Mouse (Mus musculus) lung, embryonic 15.5 days (tissue): ENCODE data around the gene Dvl1. TPM values are rescaled to one million over a fixed set of nuclear protein-coding genes. Genes with fewer than 3 reads are reported as not detected.

Source experiments
- ATAC-seq: fragments of 200-750 bp; cut with Nextera tagmentation; 2 replicates; pipeline ENCODE4 v1.8.0; 2017; ENCODE audit warnings: moderate number of reproducible peaks, borderline replicate concordance; ENCODE audit not compliant: low FRiP score, low TSS enrichment; ENCODE audit errors: extremely low read depth
- H3K27ac ChIP-seq: fragments of 300-500 bp; sonication (generic); 2 replicates; pipeline ENCODE4 v1.5.1; 2015; ENCODE audit warnings: moderate library complexity, mild to moderate bottlenecking, inconsistent platforms
- H3K27me3 ChIP-seq: fragments of 300-500 bp; sonication (generic); 2 replicates; pipeline ENCODE4 v1.6.1; 2015; ENCODE audit warnings: inconsistent platforms
- H3K36me3 ChIP-seq: fragments of 300-500 bp; sonication (generic); 2 replicates; pipeline ENCODE4 v1.6.1; 2015; ENCODE audit warnings: inconsistent platforms
- H3K4me1 ChIP-seq: fragments of 300-500 bp; sonication (generic); 2 replicates; pipeline ENCODE4 v1.6.1; 2015; ENCODE audit warnings: inconsistent platforms
- H3K4me2 ChIP-seq: fragments of 300-500 bp; sonication (generic); 2 replicates; pipeline ENCODE4 v1.6.1; 2015; ENCODE audit warnings: inconsistent platforms, mild to moderate bottlenecking, moderate library complexity
- H3K4me3 ChIP-seq: fragments of 300-500 bp; sonication (generic); 2 replicates; pipeline ENCODE4 v1.5.1; 2015; ENCODE audit warnings: mild to moderate bottlenecking, inconsistent platforms
- H3K9ac ChIP-seq: fragments of 300-500 bp; sonication (generic); 2 replicates; pipeline ENCODE4 v1.6.1; 2015; ENCODE audit warnings: inconsistent platforms
- H3K9me3 ChIP-seq: fragments of 300-500 bp; sonication (generic); 2 replicates; pipeline ENCODE4 v1.6.1; 2016; ENCODE audit warnings: inconsistent platforms
- WGBS: fragments of 180-500 bp; shearing (Covaris S2); methylation state at CpG from one replicate; pipeline ENCODE4 v1.1.7; 2015; 5-methylcytosine and 5-hydroxymethylcytosine counted together
- polyA plus RNA-seq: library from polyadenylated mRNA; unstranded; fragments of >200 nt; fragmentation: Nextera tagmentation; extraction: Ambion mirVana; gene quantifications from 2 replicates; pipeline ENCODE4 v1.2.1, GENCODE M21; 2015

Dvl1 gene
- polyA plus RNA-seq, 1 experiment from 2014 or later: 14.0 TPM

DNA sequence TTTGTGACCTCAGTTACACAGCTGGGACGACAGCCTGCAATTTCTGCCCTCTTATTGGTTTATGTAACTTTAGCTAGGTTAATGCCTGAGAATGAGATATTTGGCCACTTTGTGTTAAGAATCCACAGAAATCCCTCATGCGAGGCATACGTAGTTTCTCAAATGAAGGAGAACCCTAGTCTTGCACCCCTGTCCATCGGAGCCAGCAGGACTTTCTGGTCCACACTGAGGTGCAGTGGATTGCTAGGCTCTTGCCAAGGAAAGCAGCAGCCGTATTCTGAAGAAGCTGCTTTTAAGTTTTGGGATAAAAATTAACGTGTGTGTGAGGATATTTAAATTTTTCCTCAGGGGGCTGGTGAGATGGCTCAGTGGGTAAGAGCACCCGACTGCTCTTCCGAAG lies 16.6 kb upstream of the Dvl1 start:
- H3K9ac ChIP-seq: no peak overlapping the region
- H3K9me3 ChIP-seq: no peaks in the 10 kb centered on the region
- WGBS: 49% methylated on average over 8 of the region's 8 CpGs
- H3K27me3 ChIP-seq: no peaks in the 10 kb centered on the region
- peak overlapping the region; percentile 92; the same call in 1 of the 2 replicates for H3K27ac ChIP-seq
- peak overlapping the region; percentile 85 for H3K4me3 ChIP-seq
- peak overlapping the region; percentile 93 for H3K4me2 ChIP-seq
- peaks cover 28% of the 10 kb centered on the region for H3K4me1 ChIP-seq
- peaks cover 28% of the 10 kb centered on the region for H3K36me3 ChIP-seq
- ATAC-seq: no peak

GRCm38 (mm10) chr4:155831205-155831766 lies 15.9 kb upstream of the Dvl1 start, which contains the start of gene Aurkaip1:
Aurkaip1 (plus strand) TSS chr4:155831272.
- H3K4me2 ChIP-seq: peak within 1 kb of the TSS; percentile 93
- peak; percentile 91 for ATAC-seq
- peak within 1 kb of the TSS; percentile 78 for H3K9ac ChIP-seq
- H3K27ac ChIP-seq: peak within 1 kb of the TSS; percentile 92
- H3K36me3 ChIP-seq: peaks cover 25% of the 10 kb centered on the region
- H3K4me1 ChIP-seq: peaks cover 28% of the 10 kb centered on the region
- H3K27me3 ChIP-seq: no peaks in the 10 kb centered on the region
- peak within 1 kb of the TSS; percentile 85 for H3K4me3 ChIP-seq
- WGBS: 2% methylated on average over 49 of the region's 49 CpGs
- no peaks in the 10 kb centered on the region for H3K9me3 ChIP-seq

- WGBS: 1% methylated on average over 25 of the region's 25 CpGs
- Histone ChIP-seq H3K4me3 (peak overlapping the region; percentile 85), H3K9ac (peak overlapping the region; percentile 78), H3K9me3 (no peaks in the 10 kb centered on the region), H3K36me3 (peaks cover 20% of the 10 kb centered on the region), H3K27ac (peak overlapping the region; percentile 92), H3K4me2 (peak overlapping the region; percentile 93), H3K4me1 (peaks cover 30% of the 10 kb centered on the region), H3K27me3 (no peaks in the 10 kb centered on the region)
- no peak; the same call in 1 of the 2 replicates for ATAC-seq
These were observed 15.4 kb upstream of the Dvl1 start for GRCm38 (mm10) chr4:155831831-155832230.

- Histone ChIP-seq H3K4me3 (peak overlapping the region; percentile 85), H3K9ac (peak overlapping the region; percentile 78)
- 45% methylated on average over 10 of the region's 10 CpGs for WGBS
These were observed 14.9 kb upstream of the Dvl1 start for GRCm38 (mm10) chr4:155832321-155832720.

GRCm38 (mm10) chr4:155833234-155833633 lies 14.0 kb upstream of the Dvl1 start:
- Histone ChIP-seq H3K9me3 (no peaks in the 10 kb centered on the region), H3K36me3 (peaks cover 6% of the 10 kb centered on the region; the same call in 1 of the 2 replicates), H3K9ac (no peak overlapping the region), H3K27ac (0 out of 2 replicates have a peak overlapping the region, but pooled peaks have one; percentile 9), H3K4me3 (peak overlapping the region; percentile 85; the same call in 1 of the 2 replicates), H3K4me1 (peaks cover 44% of the 10 kb centered on the region), H3K27me3 (no peaks in the 10 kb centered on the region), H3K4me2 (peak overlapping the region; percentile 93; the same call in 1 of the 2 replicates)
- WGBS: 77% methylated on average over 4 of the region's 4 CpGs
- ATAC-seq: no peak

More at GRCm38 (mm10) chr4:155832321-155832720, 14.9 kb upstream of the Dvl1 start:
- Histone ChIP-seq H3K4me2 (peak overlapping the region; percentile 93), H3K36me3 (peaks cover 15% of the 10 kb centered on the region), H3K4me1 (peaks cover 35% of the 10 kb centered on the region), H3K27ac (no peak overlapping the region), H3K9me3 (no peaks in the 10 kb centered on the region), H3K27me3 (no peaks in the 10 kb centered on the region)
- no peak for ATAC-seq

- WGBS: 15% methylated on average over 2 of the region's 2 CpGs
- peak overlapping the region; percentile 27 for H3K4me2 ChIP-seq
- H3K27ac ChIP-seq: peak overlapping the region; percentile 84
- peak; percentile 41 for ATAC-seq
- no peaks in the 10 kb centered on the region for H3K9me3 ChIP-seq
- H3K4me1 ChIP-seq: peaks cover 49% of the 10 kb centered on the region
- no peak overlapping the region; the same call in 1 of the 2 replicates for H3K4me3 ChIP-seq
- H3K9ac ChIP-seq: no peak overlapping the region
- no peaks in the 10 kb centered on the region for H3K27me3 ChIP-seq
- peaks cover 5% of the 10 kb centered on the region; the same call in 1 of the 2 replicates for H3K36me3 ChIP-seq
These were observed 13.4 kb upstream of the Dvl1 start for GRCm38 (mm10) chr4:155833836-155834235.

DNA sequence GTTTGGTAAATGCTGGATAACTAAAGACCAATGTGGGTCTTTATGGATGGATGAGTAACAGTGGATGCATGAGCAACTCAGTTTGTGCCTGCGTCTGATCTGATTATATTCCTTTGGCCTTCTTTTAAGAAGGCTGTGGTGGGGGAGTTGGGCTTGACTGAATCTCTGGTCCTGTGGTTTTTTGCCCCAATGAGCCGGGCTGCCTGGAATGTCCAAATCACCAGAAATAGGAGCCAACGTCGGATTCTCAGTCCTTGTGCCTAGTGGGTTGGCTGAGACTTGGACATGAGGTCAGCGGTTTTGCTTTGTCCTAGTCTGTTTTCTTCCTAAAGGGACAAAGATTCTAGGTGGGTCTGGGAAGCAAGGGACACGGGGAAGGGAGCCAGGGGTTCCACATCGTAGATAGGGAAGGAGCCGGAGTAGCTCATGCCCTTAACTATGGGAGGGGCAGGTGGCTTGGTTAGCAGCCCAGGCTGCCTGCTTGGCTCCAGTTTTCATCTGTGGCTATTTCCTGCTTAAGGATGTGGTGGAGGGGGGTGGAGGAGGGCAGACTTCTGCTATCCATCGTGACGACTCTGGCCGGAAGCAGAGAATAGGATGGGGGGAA lies 9.7 kb upstream of the Dvl1 start:
- Histone ChIP-seq H3K4me3 (peak overlapping the region; percentile 11; the same call in 1 of the 2 replicates), H3K4me2 (peak overlapping the region; percentile 86), H3K36me3 (peaks cover 8% of the 10 kb centered on the region), H3K9me3 (no peaks in the 10 kb centered on the region), H3K27ac (peak overlapping the region; percentile 95), H3K27me3 (no peaks in the 10 kb centered on the region), H3K9ac (no peak overlapping the region; the same call in 1 of the 2 replicates), H3K4me1 (peaks cover 65% of the 10 kb centered on the region)
- 39% methylated on average over 11 of the region's 11 CpGs for WGBS
- no peak for ATAC-seq

GRCm38 (mm10) chr4:155838187-155839153 lies 8.7 kb upstream of the Dvl1 start:
- H3K9me3 ChIP-seq: no peaks in the 10 kb centered on the region
- H3K4me2 ChIP-seq: peak overlapping the region; percentile 86
- peak; percentile 50; the same call in 1 of the 2 replicates for ATAC-seq
- H3K27me3 ChIP-seq: no peaks in the 10 kb centered on the region
- H3K9ac ChIP-seq: peak overlapping the region; percentile 20; the same call in 1 of the 2 replicates
- peaks cover 12% of the 10 kb centered on the region for H3K36me3 ChIP-seq
- peaks cover 56% of the 10 kb centered on the region for H3K4me1 ChIP-seq
- WGBS: 24% methylated on average over 8 of the region's 8 CpGs
- H3K27ac ChIP-seq: peak overlapping the region; percentile 95
- peak overlapping the region; percentile 60; the same call in 1 of the 2 replicates for H3K4me3 ChIP-seq

GRCm38 (mm10) chr4:155839483-155839910 lies 7.7 kb upstream of the Dvl1 start, which contains the start of gene Mxra8:
Mxra8 (plus strand) TSS chr4:155839680.
- H3K36me3 ChIP-seq: peaks cover 12% of the 10 kb centered on the region
- peak within 1 kb of the TSS; percentile 60 for H3K4me3 ChIP-seq
- H3K27ac ChIP-seq: peak within 1 kb of the TSS; percentile 95
- no peaks in the 10 kb centered on the region for H3K27me3 ChIP-seq
- H3K9ac ChIP-seq: peak within 1 kb of the TSS; percentile 65
- peak; percentile 94 for ATAC-seq
- H3K9me3 ChIP-seq: no peaks in the 10 kb centered on the region
- H3K4me2 ChIP-seq: peak within 1 kb of the TSS; percentile 86
- H3K4me1 ChIP-seq: peaks cover 47% of the 10 kb centered on the region
- 3% methylated on average over 16 of the region's 16 CpGs for WGBS

GRCm38 (mm10) chr4:155840076-155841002 lies 6.9 kb upstream of the Dvl1 start:
- Histone ChIP-seq H3K27ac (peak overlapping the region; percentile 95), H3K36me3 (peaks cover 12% of the 10 kb centered on the region), H3K4me3 (peak overlapping the region; percentile 60), H3K4me1 (peaks cover 47% of the 10 kb centered on the region), H3K4me2 (peak overlapping the region; percentile 86), H3K9me3 (no peaks in the 10 kb centered on the region), H3K27me3 (no peaks in the 10 kb centered on the region), H3K9ac (peak overlapping the region; percentile 65)
- 8% methylated on average over 8 of the region's 8 CpGs for WGBS
- no peak for ATAC-seq
